Mouse (Mus musculus) lung, adult 2 months (tissue): ENCODE measurements at regions not wholly inside any gene's neighbourhood (a gene's known extent, or its start where the extent isn't known, plus 50 kb on each side); places are given as distances from the start of the nearest gene placed in this dataset.

Source experiments
- CTCF ChIP-seq: fragments of 200-500 bp; IDR thresholded peaks from 2 replicates; pipeline ENCODE4 v1.5.1; 2011; ENCODE audit warnings: mild to moderate bottlenecking, low read length, control low read depth; ENCODE audit not compliant: insufficient read depth
- POLR2A ChIP-seq: fragments of 200-500 bp; IDR thresholded peaks from 2 replicates; pipeline ENCODE4 v1.6.1; 2011; ENCODE audit warnings: low read depth, mild to moderate bottlenecking, control low read depth, low read length, borderline replicate concordance; ENCODE audit errors: extremely low read depth

GRCm38 (mm10) chr11:35052856-35053612 is 68.0 kb upstream of the Slit3 start:
- no peak for TF ChIP-seq POLR2A
- TF ChIP-seq CTCF: no peak
